Mouse (Mus musculus) cerebellum, postnatal 36 days (tissue): ENCODE data around the gene Zfp992.
"Not testable (repeated sequence)": the region's sequence is repeated elsewhere in the genome, so short reads cannot be mapped to it uniquely, and the experiment has no call there.

Experiments used
- DNase-seq, 2 experiments: peaks; one replicate each; pipeline ENCODE4 v3.0.0; 2021 to 2022; ENCODE audit warnings: mixed read lengths in 2 of 2

The Zfp992 gene

GRCm38 (mm10) chr4:146476260-146476659, 27.4 kb downstream of the Zfp992 start:
- not testable (repeated sequence) for DNase-seq

GRCm38 (mm10) chr4:146476959-146477358, 28.1 kb downstream of the Zfp992 start:
- DNase-seq = not testable (repeated sequence)

GRCm38 (mm10) chr4:146480376-146481096, 31.7 kb downstream of the Zfp992 start:
- DNase-seq = not testable (repeated sequence)

- DNase-seq = not testable (repeated sequence)
Measured at GRCm38 (mm10) chr4:146482546-146482945, 33.7 kb downstream of the Zfp992 start.

- not testable (repeated sequence) for DNase-seq
Measured at GRCm38 (mm10) chr4:146483571-146484280, 34.9 kb downstream of the Zfp992 start.

- not testable (repeated sequence) for DNase-seq
Measured at GRCm38 (mm10) chr4:146484676-146485075, 35.9 kb downstream of the Zfp992 start.

- DNase-seq = not testable (repeated sequence)
Measured at GRCm38 (mm10) chr4:146485183-146485939, 36.5 kb downstream of the Zfp992 start.

- not testable (repeated sequence) for DNase-seq
Measured at GRCm38 (mm10) chr4:146486753-146487152, 37.9 kb downstream of the Zfp992 start.

- not testable (repeated sequence) for DNase-seq
Measured at GRCm38 (mm10) chr4:146489196-146489595, 40.4 kb downstream of the Zfp992 start.

GRCm38 (mm10) chr4:146491993-146492392, 43.2 kb downstream of the Zfp992 start:
- not testable (repeated sequence) for DNase-seq

- DNase-seq = no peak
Measured at GRCm38 (mm10) chr4:146492439-146492838, 43.6 kb downstream of the Zfp992 start.

- DNase-seq = no peak
Measured at GRCm38 (mm10) chr4:146492851-146493250, 44.0 kb downstream of the Zfp992 start.

GRCm38 (mm10) chr4:146493319-146493907, 44.6 kb downstream of the Zfp992 start:
- not testable (repeated sequence) for DNase-seq

- no peak for DNase-seq
Measured at GRCm38 (mm10) chr4:146494980-146495379, 46.2 kb downstream of the Zfp992 start.

- not testable (repeated sequence) for DNase-seq
Measured at GRCm38 (mm10) chr4:146497695-146498275, 49.0 kb downstream of the Zfp992 start.

GRCm38 (mm10) chr4:146501727-146502126, 52.9 kb downstream of the Zfp992 start, which contains the start of gene Zfp981:
TSS of gene Zfp981 (plus strand) at chr4:146502027.
- DNase-seq = not testable (repeated sequence)

GRCm38 (mm10) chr4:146509029-146509428, 60.2 kb downstream of the Zfp992 start:
- DNase-seq = not testable (repeated sequence)

GRCm38 (mm10) chr4:146511871-146512270, 63.0 kb downstream of the Zfp992 start:
- DNase-seq = not testable (repeated sequence)

GRCm38 (mm10) chr4:146516474-146516873, 67.7 kb downstream of the Zfp992 start:
- DNase-seq = no peak

GRCm38 (mm10) chr4:146517150-146517549, 68.3 kb downstream of the Zfp992 start:
- DNase-seq = not testable (repeated sequence)
